Mouse (Mus musculus) liver, embryonic 14.5 days (tissue): ENCODE measurements around the gene Pgs1.

Source experiments
- CTCF ChIP-seq: IDR thresholded peaks from 2 replicates; pipeline ENCODE4 v1.5.1; 2016; ENCODE audit warnings: antibody characterized with exemption, low read depth, control low read depth
- EP300 ChIP-seq: IDR thresholded peaks from 2 replicates; pipeline ENCODE4 v1.6.1; 2016; ENCODE audit warnings: antibody characterized with exemption, low read depth

- no peak for TF ChIP-seq CTCF
- peak; percentile 17; the same call in 1 of the 2 replicates for TF ChIP-seq EP300
These were observed 1.9 kb downstream of the Pgs1 start for GRCm38 (mm10) chr11:117987968-117988367.
